Mouse (Mus musculus): ENCODE measurements around the gene Fam243.

Fam243 gene

DNA sequence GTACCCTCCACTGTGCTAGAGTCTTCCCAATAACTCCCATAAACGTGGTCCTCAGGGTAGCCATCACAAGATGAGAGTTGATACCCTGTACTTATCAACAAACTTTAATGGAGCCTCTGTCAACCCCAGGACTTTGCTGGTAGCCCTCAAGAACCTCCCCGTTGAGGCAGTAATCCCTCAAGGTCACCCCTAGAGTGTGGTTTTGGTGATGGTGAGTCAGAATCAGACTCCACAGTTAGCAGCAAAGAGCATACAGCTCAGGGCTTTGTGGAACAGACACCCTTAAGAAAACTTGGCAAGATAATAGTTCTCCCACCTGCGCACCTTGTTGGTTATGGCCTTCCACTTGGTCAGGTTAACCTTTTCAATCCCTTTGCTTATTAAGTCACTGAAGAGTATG, 880 bp downstream of the Fam243 start:
- DNase-seq (ENCODE audit: low read depth, low spot score) = no peak

DNA sequence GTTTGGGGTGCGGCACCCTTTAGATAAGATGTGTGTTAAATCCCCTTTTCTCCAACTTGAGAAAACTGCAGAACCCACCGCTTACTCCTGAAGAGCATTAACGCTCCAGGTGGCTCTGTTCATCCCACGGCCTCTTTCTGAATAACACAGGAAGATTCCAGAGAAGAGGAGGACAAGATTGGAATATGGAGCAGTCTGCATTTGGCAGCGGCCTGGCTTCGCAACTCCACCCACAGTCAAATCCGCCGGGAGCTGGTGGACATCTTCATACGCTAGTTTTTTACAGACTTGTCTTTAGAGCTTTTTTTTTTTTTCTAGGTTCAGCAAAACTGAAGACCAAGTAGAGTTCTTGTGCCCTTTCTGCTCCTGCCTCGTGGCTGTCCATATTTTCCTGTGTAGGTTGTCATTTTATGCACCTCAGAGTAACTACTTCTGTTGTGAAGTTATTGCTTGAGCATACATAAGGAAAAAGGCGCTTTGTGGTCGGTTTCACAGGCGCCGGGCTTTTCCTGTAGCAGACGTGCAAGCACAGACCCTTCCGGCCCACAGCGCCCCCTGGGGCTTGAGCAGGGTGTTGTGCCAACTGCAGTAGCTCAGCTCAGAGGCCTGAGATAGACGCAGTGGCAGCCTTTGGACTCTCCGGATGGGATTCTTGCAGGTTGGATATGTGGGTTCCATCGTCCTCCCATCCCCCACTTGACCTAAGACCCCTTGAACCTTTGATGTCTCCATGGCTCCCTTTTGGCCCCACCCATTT, 1.7 kb downstream of the Fam243 start:
- DNase-seq (ENCODE audit: low read depth, low spot score) = peak; percentile 87

DNA sequence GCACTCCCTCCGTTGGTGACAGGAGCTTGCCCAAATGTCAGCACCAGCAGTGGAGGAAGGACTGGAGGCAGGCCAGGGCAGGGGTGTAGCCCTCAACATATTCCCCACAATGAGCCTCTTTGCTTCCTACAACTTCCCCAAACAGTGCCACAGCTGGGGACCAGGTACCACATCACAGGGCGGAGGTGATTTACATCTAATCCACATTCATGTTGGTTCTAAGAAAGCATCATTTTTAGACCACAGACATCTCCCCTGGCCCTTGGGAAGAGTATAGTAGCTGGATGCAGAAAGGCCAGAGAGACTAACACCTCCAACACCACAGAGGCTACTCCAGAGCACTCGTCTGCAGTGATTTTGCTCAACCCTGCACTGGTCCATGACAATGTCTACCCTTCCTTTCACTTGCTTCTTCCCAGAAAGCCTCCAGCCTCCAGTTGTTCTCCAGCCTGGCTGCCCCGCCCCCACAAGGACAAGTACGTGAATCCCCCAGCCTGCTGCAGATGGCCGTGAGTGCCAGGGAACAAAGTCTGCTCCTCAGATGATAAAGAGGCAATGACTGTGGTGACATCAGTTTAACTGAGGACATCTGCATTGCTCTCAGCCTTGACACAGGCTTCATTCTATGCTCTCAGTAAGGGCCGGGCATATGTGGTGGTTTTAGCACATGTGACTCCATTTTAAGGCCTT, 5.0 kb downstream of the Fam243 start:
- no peak for DNase-seq (ENCODE audit: low read depth, low spot score)

DNA sequence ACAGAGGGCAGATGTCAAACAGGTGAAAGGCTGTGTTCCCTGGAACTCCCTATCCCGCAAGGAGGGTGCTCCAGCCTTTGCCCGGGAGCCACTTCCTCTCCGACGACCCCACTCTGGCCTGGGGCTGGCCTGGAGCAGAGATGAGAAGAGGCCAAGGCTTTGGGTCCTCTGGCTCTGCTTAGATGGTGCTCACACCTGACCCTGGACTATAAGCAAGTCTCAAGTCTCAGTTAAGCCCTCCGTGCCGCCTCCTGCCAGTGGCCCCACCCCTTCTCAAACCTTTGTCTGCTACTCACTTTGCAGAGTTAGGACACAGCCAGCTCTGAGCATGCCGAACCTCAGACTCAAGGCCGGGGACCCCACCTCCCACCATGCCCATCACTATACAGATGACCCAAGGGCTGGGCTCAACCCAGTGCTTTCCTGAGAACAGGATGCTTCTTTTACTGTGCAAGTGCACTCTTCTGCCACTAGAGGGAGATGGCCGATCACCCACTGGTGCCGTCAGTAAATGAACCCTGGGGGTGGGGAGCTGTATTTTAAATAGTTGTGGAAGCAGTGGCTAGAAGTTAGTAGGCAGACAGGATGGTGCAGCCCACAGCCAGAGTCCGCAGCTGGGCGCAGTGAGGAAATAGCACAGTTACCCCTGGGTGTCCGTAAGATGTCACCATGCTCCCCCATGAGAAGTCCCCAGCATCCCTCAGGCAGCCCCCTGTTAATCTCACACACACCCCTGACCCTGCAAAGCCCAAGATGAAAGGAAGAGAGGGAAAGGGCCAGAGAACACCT, 7.1 kb downstream of the Fam243 start:
- DNase-seq (ENCODE audit: low read depth, low spot score) = peak; percentile 69

DNA sequence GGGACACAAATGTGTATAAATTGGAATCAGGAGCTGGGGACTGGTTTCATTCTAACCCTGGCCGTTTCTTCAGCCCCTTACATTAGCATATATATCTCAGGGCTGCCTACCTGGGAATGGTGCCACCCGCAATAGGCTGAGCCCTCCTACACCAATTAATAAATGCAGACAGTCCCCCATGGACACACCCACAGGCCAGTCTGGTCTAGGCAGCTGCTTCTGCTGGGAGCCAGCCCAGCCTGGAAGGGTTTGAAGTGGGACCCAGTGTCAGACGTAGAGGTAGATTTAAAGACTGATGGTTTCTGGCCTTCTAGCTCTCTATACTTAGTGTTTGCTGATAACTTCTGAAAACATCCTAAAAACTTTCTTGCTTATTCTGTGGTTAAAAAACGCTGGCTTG, 12.1 kb downstream of the Fam243 start:
- no peak for DNase-seq (ENCODE audit: low read depth, low spot score)

DNA sequence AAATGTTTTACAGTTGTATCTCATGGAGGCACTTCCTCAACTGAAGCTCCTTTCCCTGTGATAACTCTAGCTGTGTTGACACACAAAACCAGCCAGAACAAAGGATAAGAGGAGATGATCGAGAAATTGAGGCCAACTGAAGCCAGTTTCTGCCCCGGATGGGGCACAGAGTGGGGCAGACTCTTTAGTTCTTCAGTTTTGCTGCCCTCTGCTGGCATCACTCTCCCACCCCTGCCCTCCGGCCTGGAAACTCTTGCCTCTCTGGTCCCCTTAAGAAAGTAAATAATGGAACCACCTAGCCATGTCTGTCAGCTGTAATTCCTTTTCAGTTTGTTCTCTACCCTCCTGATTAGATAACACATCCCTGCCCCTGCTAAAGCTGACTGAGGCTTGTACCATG, 13.3 kb downstream of the Fam243 start:
- no peak for DNase-seq (ENCODE audit: low read depth, low spot score)

DNA sequence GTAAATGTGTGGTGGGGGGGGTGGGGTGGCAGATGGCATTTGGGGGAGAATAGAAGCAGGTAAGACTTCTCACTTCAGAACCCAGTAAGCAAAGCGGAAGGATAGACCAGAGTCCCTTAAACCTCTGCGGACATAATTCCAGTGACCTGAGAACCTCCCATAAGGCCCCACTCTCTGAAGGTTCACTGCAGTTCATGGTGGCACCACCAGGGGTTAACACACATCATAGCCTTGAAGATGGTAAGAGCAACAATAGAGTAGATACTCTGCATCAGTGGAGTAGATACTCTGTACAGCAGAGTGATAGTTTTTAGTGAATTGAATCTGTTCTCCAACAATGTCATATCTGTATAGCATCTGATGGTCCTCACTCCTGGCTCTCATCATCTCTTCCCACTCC, 15.7 kb downstream of the Fam243 start:
- DNase-seq (ENCODE audit: low read depth, low spot score) = peak; percentile 61

DNA sequence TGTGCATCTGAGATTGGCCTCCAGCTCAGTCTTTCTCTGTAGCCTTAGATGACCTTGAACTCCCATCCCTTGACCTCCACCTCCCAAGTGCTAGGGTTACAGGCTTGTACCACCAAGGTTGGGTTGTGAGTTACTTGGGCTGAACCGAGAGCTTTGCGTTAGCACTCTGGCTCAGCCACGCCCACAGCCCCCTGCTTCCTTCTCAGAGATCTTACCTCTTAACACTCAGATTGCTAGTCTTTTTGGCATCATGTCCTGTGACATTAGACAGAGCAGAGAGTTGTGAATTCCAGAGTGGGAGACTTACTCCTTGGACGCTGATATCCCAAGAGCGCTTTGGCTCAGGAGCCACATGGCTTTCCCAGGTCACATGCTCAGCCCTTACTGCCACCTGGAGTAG, 18.7 kb downstream of the Fam243 start:
- DNase-seq (ENCODE audit: low read depth, low spot score) = peak; percentile 34

DNA sequence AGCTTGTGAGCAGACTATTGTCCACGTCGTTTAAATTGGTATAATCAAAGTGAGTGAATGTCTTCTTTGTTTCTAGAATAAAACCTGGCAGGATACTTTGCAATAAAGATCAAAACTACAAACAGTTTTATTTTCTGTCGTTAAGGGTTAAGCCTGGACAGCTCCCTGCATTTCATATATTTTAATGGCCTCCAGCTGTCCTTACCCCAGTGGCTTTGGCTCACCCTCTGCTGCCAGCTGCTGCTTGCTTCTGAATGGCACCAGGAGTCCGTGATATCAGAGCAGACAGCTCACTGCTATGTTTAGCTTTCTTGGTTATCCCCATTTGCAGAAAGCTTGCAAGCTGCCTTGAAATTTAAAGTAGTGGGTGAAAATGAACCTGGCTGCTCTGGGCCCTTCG, 19.3 kb downstream of the Fam243 start:
- no peak for DNase-seq (ENCODE audit: low read depth, low spot score)

DNA sequence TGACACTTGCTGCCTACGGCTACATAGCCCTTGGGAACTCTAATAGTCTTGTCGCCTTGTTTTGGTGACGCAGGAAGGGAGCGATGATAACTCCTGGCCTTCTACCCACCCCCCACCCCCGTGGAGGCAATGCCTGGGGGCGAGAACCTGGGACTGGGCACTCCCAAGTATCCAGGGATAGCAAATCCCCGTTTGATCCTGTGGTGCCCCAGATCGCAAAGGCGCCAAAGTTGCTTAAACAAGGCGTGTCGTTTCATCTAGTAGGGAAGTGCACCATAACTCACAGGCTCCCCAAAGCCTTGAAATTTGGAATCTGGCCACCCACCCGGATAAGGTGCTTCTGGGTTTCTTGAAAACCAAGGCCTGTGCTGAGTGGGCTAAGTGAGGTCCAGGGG, 19.8 kb downstream of the Fam243 start:
- DNase-seq (ENCODE audit: low read depth, low spot score) = no peak

DNA sequence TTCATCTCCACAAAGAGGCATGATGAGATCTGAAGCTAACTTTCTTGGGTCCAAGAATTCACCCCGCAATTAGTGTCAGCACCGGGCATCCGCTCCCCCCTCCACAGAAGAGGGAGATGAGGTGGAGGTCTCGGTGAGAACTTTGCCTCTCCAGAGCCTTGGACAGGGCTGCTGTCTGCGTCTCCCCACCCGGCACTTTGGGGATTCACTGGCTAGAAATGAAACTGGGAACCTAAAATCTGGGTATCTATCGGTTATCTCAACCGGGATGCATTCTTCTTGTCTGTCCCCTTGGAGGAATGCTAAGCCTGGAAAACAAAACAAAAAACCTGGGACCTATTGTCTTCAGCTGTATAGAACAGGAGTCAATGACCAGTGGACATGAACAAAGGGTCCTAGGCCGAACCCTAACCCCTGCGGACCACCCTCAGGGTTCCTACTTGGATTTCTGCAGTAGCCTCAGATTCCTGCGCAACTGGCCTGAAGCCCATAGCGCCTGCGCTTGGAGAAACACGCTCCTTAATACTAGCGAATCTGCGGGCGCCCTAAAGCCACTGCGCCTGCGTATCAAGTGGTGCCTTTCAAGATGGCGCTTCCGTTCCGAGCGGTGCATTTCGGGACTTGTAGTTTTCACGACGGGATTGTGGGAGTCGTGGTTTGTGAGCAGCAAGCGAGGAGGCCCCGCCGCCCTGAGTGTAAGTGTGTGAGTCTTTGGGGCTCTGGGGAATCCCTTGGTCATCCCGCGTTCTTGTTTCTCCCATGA, 20.4 kb downstream of the Fam243 start, which contains the start of gene Smim11:
TSS of gene Smim11 (plus strand) at position 638 of the 763 bp plus-strand sequence.
- peak; percentile 98 for DNase-seq (ENCODE audit: low read depth, low spot score)

DNA sequence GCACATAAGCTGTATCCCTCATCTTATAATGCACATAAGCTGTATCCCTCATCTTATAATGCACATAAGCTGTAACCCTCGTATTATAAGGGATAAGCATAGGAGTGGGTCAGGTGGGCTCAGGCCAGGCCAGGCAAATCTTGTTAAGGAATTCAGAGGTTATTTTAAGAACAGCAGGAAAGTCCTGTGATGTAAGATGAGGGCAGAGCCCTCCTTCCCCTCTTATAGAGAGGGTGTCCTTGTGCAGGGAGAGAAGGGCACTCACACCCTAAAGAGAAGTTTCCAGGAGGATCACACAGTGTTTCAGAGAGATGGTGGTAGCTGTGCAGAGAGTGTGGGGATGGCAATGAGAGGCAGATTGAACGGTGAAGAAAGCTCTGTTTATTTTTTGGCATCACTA, 25.9 kb downstream of the Fam243 start:
- DNase-seq (ENCODE audit: low read depth, low spot score) = no peak

DNA sequence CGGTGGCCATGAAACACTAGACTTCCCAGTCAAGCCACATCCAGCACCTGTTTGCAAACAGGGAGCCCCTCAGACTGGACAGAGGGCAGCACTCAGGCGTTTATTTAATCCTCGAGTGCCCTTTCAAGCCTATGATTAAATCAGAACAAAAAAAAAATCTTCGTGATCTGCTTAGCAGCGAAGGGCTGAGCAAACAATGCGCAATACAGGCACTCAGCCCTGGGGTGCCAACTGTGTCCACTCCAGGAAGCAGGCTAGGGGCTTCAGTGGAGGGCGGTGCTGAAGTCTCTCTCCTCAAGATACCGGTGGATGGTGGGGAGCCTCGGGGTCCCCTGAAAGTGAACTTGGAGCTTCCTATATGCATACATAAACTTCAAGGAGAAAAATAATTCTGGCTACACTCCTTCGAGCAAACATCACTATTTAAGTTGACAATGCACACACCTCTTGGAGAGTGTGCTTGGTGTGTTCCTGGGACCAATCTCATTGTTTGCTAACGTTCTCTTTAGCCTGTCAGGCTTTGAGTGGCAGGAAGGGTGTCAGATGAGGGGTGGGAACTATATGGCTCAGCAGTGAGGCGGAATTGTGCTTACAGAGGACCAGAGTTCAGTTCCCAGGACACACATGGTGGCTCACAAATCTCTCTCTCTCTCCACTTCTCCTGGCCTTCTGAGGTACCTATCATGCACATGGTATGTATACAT, 26.8 kb downstream of the Fam243 start:
- no peak for DNase-seq (ENCODE audit: low read depth, low spot score)

DNA sequence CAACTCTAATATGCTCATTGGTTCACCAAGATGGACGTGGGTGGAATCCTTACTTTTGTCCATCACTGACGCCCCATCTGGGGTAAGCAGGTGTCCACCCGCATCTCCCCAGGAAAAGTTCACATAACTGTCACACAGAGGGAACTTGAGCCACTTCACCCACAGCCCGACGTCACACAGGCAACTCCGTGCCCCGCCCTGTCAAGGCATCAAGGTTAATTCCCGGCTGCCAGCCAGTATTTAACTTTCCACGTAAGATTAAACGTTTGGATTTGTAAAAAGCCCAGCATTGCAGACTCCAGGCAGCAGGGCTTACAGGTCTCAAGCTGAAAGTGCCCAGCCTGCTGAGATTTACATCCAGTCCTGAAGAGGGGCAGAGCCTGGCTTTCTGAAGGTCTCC, 29.1 kb downstream of the Fam243 start, which contains the start of gene Kcne2:
TSS of gene Kcne2 (plus strand) at position 289 of the 400 bp plus-strand sequence.
- DNase-seq (ENCODE audit: low read depth, low spot score) = no peak

DNA sequence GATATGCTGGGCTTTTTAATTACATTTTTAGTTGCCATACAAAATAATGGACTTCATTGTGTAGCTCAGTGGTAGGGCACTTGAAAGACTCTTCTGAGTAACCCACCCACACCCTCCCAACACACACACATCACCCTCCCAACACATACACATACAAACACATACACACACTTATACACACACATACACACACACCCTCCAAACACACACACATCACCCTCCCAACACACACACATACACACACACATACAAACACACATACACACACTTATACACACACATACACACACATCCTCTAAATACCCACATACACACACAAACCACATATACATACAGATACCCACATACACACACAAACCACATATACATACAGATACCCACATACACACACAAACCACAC, 31.2 kb downstream of the Fam243 start:
- no peak for DNase-seq (ENCODE audit: low read depth, low spot score)

DNA sequence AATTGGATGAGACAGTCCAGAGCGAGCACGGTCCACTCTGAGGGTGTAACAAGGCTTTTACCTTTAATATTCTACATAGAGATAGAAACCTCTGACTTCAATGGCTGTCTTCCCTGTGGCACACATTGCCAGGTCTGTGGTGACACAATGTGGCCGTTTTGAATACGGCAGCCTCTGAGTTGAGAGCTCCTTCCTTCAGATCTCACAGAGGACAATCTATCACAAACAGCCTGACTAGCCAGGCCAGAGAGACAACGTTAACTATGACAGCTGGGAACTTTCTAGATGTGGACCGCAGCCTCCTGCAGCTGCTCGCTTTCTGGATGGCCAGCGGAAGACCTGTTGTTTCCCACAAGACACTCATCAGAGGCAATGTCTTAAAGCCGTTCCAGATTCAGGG, 32.5 kb downstream of the Fam243 start:
- no peak for DNase-seq (ENCODE audit: low read depth, low spot score)

DNA sequence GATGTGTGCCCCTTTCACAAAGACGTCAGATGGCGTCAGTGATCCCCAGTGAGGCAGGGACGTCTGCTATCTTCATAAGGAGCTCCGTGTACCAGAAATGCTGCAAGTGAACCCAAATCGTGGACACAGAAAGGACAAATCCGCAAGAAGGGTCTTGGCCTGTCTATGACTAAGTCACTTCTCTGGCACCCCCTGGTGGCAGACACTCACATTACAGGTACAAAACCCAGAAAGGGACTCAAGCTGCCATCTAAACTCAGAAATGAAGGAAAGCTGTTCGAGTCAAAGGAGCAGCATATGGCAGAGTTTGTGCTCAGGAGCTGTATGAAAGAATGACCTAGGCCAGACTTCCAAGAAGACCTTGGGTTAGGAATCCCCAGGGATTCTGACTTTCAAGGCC, 34.6 kb downstream of the Fam243 start:
- peak; percentile 80 for DNase-seq (ENCODE audit: low read depth, low spot score)

DNA sequence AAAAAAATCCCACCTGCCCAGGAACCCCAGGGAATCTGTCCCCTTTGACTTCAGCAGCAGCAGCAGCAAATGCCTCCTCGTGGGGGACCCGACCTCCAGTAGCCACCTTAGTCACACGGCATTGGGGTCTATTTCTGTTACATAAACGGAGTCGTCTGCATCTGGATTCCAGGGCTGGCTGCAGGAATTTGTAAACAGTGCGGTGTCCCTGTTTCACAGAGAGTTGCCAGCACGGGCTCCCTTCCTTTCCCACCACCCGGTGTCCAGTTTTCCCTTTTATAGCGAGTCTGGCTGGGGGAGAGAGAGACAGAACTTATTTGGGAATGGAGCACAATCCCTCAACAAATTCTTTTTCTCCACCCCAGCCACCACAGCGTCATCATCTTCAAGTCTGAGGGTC, 36.2 kb downstream of the Fam243 start:
- no peak for DNase-seq (ENCODE audit: low read depth, low spot score)

DNA sequence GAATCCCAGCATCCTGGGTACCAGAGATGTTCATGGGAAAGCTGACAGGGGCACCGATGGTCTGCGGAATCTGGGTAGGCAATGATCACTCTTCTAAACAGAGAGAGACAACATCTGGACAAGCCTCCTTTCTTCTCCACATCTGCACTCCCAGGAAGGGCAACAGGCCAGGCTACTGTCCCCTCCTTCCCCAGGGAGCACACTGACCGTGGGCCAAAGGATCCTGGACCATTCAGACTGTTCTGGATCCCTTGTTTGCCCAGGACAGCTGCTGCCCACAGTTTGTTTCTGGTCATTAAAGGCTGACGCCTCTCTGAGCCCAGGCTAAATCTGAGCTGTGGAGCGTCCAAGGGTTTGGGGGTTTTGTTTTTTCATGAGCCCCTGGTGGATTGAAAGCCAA, 38.6 kb downstream of the Fam243 start:
- DNase-seq (ENCODE audit: low read depth, low spot score) = no peak

DNA sequence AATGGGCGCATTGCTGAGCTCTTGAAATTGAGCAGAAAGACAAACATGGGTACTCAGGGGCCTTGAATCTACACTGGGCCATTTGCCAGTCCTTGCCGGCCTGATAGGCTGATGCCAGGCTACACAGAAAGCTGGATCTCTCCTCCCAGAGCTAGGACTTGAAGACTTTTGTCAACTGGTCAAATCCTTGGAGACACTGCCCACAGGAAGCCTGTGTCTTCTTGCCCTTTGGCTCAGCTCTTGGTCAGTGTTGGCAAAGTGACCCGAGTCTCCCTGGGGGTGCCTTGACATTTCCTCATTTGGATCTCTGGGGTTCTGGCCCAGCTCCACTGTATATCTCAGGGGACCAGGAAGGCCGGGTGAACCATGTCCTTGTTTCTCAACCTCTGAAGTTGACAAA, 45.7 kb downstream of the Fam243 start:
- DNase-seq (ENCODE audit: low read depth, low spot score) = no peak

DNA sequence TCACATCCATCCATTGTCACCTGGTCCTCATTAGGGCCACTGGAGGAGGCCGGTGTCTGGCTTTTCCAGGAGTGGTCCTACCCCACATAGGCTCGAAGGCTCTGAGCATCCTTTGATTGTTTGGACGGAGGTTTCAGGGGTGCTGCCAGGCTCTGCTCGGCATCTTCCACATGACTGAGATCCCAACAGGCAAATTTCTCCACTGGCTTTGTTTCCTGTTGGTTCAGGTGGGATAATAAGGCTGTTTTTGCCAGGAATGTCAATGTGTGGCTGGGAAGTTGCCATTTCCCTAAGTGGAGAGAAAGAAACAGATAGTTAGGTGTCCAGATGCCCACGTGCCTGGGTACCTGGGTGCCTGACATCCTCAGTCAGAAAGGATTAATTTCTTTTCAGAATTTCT, 46.7 kb downstream of the Fam243 start:
- DNase-seq (ENCODE audit: low read depth, low spot score) = no peak

Measured in ES-CJ7 (cell line).